Mouse (Mus musculus) megakaryocyte, embryonic 14.5 days (primary cell): ENCODE measurements at regions not wholly inside any gene's neighbourhood (a gene's known extent, or its start where the extent isn't known, plus 50 kb on each side); places are given as distances from the start of the nearest gene placed in this dataset.
A peak's percentile ranks its signal among the peaks of the same experiment; 100 is the strongest.

Experiments
- H3K27me3 ChIP-seq: replicated peaks from 2 replicates; pipeline ENCODE3; 2012; ENCODE audit warnings: inconsistent platforms
- H3K36me3 ChIP-seq: replicated peaks from 2 replicates; pipeline ENCODE3; 2012; ENCODE audit warnings: low read length, inconsistent platforms, mixed read lengths
- H3K4me1 ChIP-seq: 2 replicates; pipeline ENCODE4 v1.6.1; 2012; ENCODE audit warnings: inconsistent platforms
- H3K4me3 ChIP-seq: replicated peaks from 2 replicates; pipeline ENCODE3; 2012; ENCODE audit warnings: moderate library complexity, mild to moderate bottlenecking, inconsistent platforms
- H3K9me3 ChIP-seq: 2 replicates; pipeline ENCODE4 v1.6.1; 2012; ENCODE audit warnings: inconsistent platforms
- FLI1 ChIP-seq: IDR thresholded peaks from 2 replicates; pipeline ENCODE4 v1.6.1; 2012; ENCODE audit warnings: low read length, inconsistent platforms, mixed read lengths
- GATA1 ChIP-seq: IDR thresholded peaks from 3 replicates; pipeline ENCODE4 v1.6.1; 2012; ENCODE audit warnings: mixed read lengths, low read length, inconsistent platforms, borderline replicate concordance

DNA sequence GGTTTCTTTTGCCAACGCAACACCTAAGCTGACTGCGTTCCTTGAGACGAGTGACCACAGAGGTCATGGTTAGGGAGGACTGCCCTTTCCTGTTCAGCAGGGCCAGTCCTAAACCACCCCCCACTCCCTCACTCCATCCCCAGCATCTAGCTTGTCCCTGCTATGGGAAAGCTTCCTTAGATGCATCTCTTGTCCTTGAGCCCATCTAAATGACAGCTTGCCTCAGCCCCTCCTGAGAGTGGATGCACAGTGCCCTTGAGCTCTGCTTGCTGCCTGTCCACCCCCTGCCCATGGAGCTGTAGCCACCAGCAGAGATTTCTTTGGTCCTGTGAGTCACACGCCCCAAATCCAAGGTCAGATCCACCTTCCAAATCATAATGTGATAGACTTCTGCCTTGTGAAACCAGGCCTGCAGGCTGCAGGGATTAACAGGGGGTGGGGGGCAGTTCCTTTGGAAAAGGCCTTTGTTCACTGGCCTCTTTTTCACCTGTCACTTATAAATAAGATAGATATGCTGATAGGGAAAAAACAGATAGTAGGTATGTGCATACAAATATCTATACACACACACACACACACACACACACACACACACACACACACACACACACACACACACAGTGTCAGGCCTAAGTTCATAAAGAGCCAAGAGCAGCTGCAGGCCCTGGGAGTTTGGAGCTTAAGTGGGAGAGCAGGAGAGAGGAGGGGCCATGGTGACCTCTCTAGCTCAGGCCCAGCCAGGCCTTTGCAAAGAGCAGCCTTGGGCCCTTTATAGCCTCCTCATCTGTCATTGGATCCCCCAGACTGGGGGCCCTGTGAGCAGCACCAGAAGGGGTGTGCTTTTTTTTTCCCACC is 56.4 kb upstream of the Adra2c start:
- TF ChIP-seq FLI1: no peak
- TF ChIP-seq GATA1: no peak
- Histone ChIP-seq H3K27me3 (peaks cover 69% of the 10 kb centered on the region), H3K9me3 (peaks cover 5% of the 10 kb centered on the region), H3K4me1 (peaks cover 19% of the 10 kb centered on the region), H3K36me3 (no peaks in the 10 kb centered on the region), H3K4me3 (no peak overlapping the region)

DNA sequence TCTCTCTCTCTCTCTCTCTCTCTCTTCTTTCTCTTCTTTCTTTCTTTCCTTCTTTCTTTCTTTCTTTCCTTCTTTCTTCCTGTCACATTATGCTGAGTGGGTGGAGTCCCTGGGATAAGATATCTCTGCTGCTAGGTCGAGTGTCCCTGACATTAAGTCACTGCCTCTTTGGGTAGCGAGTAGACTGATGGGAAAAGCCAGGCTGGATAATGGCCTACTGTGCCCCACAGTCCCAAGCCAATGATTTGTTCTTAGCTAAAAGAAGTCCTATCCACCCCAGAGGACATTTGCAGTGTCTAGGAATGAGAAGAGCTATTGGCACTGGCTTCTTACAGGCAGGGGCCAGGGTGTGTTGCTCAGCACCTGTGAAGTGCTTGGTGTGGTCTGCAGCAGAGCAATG is 61.8 kb upstream of the Adra2c start:
- H3K36me3 ChIP-seq: no peaks in the 10 kb centered on the region
- peaks cover 88% of the 10 kb centered on the region for H3K27me3 ChIP-seq
- peaks cover 40% of the 10 kb centered on the region for H3K4me1 ChIP-seq
- no peaks in the 10 kb centered on the region for H3K9me3 ChIP-seq
- TF ChIP-seq GATA1 (no peak), FLI1 (no peak)
- no peak overlapping the region for H3K4me3 ChIP-seq

DNA sequence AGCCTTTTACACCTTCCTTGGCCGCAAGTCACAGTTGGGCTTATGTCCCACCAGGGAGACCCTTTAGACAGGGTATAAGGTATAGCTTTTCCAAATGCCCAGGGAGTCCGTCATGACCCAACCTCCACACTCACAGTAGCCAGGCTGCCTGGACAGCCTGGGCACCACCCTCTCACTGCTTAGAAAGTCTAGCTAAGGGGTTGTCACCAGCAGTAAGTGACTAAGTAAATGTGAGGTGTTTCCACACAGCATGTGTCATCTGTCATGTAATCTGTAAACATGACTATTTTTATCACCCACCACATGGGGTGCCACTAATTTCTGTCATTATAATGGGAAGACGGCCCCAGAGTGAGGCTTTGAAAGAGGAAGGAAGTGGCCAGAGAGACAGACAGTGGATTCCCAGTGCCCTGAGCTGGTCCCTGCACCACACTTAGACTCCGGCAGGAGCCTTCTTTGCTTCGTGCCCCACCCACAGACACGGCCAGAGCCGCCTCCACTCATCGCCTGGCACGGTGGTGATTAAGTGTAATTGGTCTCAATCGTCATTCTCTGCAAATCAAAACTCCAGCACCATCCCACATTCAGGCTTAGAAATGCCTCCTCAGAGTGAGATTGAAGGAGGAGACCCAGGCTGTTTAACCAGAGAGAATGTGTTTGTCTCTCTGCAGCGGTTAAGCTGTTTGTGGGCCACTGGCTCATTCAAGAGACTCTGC is 62.5 kb upstream of the Adra2c start:
- no peaks in the 10 kb centered on the region for H3K9me3 ChIP-seq
- H3K4me1 ChIP-seq: peaks cover 39% of the 10 kb centered on the region
- peak overlapping the region; percentile 26 for H3K4me3 ChIP-seq
- H3K36me3 ChIP-seq: no peaks in the 10 kb centered on the region
- peaks cover 86% of the 10 kb centered on the region for H3K27me3 ChIP-seq
- TF ChIP-seq GATA1 (no peak), FLI1 (no peak)

DNA sequence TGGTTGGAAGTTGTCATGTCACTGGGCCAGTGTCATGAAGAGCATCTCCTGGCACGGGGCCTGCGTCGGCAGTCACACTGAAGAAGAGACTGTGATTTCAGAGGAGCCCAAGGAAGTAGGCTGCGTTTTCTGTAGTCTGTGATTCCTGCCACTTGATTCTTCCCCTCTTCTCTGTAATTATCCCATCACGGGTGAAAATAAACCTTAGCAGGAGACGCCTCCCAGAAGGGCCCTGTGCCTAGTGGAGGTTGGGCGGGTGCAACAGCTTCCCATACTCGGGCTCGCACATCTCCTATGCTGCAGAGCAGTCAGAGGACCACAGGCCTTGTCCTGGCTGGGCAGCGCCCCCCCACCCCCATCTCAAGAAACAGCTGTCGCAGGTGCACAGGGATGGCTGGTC is 63.1 kb upstream of the Adra2c start:
- TF ChIP-seq GATA1: no peak
- no peak for TF ChIP-seq FLI1
- H3K9me3 ChIP-seq: no peaks in the 10 kb centered on the region
- no peaks in the 10 kb centered on the region for H3K36me3 ChIP-seq
- H3K4me1 ChIP-seq: peaks cover 39% of the 10 kb centered on the region
- peaks cover 86% of the 10 kb centered on the region for H3K27me3 ChIP-seq
- peak overlapping the region; percentile 26 for H3K4me3 ChIP-seq

DNA sequence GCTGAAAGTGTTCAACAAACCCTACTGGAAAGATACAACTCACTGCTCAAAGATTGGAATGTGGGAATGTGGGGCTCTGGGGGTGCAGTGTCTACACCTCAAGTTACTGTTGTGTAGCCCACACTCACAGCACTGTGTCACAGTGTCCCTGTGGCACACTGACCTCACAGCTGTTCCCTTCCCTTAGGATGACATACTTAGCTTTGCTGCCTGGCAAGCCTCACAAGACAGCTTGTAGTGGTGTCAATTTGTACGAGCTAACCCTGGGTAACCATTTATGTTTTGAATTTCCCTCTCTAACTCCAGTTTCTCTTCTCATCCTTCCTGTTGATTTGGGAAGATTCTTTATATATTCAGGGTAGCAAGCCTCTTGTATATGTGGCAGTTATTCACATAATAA is 68.8 kb upstream of the Adra2c start:
- H3K4me1 ChIP-seq: no peaks in the 10 kb centered on the region; the same call in 1 of the 2 replicates
- no peaks in the 10 kb centered on the region for H3K36me3 ChIP-seq
- H3K4me3 ChIP-seq: no peak overlapping the region
- TF ChIP-seq GATA1 (no peak), FLI1 (no peak)
- H3K9me3 ChIP-seq: peaks cover 7% of the 10 kb centered on the region
- H3K27me3 ChIP-seq: peaks cover 82% of the 10 kb centered on the region

DNA sequence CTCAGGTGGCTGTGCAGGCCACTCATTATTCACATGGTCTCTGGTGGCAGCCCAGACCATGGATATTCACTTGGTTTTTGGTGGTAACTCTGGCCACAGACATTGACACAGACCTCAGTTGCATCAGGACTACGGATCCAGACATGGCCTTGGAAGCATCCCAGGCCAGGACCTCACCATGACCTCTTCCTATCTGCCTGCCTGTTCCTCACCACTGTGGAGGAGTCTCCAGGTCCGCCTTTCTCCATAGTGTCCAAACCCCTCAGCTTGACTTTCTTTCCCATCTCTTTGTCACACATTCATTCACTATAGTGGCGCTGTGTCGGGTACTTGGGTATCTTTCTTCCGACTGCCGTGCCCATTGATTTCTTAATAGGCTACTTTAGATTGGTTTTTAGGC is 74.1 kb upstream of the Adra2c start:
- Histone ChIP-seq H3K4me3 (no peak overlapping the region), H3K4me1 (no peaks in the 10 kb centered on the region; the same call in 1 of the 2 replicates), H3K36me3 (no peaks in the 10 kb centered on the region), H3K27me3 (peaks cover 82% of the 10 kb centered on the region), H3K9me3 (peaks cover 14% of the 10 kb centered on the region)
- TF ChIP-seq FLI1 (no peak), GATA1 (no peak)

DNA sequence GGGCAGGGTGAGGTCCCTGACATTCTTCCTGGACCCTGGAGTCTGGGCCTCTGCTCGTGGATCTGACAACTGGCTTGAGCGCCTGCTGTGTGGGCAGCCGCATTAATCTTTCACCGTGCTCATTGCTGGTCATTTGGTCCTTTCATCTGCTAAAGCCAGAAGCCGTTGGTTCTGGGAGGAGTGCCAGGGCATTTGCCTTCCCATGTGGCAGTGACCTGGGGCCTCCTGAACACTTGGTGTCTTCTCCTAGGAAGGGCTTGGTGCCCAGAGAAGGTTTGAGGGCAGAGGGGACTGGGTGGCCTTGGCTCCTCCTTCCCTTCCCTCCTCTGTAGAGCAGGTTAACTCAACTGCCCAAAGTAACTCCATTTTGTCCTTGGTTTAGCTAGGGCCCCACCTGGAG is 79.7 kb upstream of the Adra2c start:
- Histone ChIP-seq H3K4me1 (peaks cover 24% of the 10 kb centered on the region), H3K27me3 (peaks cover 84% of the 10 kb centered on the region), H3K9me3 (no peaks in the 10 kb centered on the region), H3K36me3 (no peaks in the 10 kb centered on the region), H3K4me3 (no peak overlapping the region)
- TF ChIP-seq FLI1: no peak

DNA sequence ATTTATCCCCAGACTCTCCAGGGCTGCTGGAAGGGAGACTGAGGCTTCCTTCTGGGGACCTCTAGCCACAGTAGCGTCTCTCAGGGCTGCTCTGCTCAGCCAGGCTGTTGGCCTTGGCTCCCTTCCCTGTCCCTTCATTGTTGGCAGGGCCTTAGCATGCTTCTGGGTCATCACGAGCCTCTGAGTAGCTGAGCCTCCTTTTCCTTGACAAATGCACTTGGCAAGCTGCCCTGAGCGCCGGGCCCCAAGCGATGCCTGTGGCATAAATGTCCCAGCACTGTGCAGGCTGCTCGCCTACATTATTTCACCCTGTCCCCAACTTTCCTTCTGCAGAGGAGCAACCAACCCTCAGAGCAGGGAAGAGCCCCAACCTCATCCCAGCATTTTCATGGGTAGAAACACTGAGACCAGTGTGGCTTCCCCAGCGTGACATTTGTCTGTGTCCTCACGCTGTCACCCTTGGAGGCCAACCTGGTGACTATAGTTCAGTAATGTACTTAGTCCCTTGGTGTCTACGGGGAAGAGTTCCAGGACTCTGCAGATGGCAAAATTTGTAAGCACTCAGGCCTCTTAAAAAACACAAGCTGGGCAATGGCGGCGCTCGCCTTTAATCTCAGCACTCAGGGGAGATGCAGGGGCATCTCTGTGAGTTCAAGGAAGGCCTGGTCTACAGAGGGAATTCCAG is 83.7 kb upstream of the Lrpap1 start:
- Histone ChIP-seq H3K9me3 (no peaks in the 10 kb centered on the region), H3K4me1 (peaks cover 13% of the 10 kb centered on the region), H3K4me3 (no peak overlapping the region), H3K36me3 (no peaks in the 10 kb centered on the region), H3K27me3 (peaks cover 91% of the 10 kb centered on the region)
- TF ChIP-seq GATA1 (no peak), FLI1 (no peak)

DNA sequence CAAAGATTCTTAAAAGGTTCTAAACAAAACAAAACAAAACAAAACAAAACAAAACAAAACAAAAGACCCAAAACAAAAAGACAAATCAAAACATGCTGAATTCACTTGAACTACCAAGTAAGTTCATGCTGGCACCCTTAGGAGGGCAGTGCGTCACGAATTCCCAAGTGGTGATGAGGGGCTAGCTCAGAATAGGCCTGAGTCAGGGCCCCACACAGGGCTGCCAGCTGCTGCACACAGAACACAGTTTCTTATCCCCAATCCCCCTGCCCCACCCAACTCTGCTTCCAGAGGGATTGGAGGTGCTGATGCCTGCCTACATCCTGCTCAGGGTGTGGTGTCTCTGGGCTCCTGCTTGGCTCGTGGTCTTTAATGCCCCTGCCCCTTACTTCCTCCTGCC is 80.3 kb upstream of the Lrpap1 start:
- TF ChIP-seq FLI1 (no peak), GATA1 (no peak)
- H3K4me1 ChIP-seq: peaks cover 4% of the 10 kb centered on the region; the same call in 1 of the 2 replicates
- H3K27me3 ChIP-seq: peaks cover 89% of the 10 kb centered on the region
- no peak overlapping the region for H3K4me3 ChIP-seq
- no peaks in the 10 kb centered on the region for H3K36me3 ChIP-seq
- H3K9me3 ChIP-seq: peaks cover 10% of the 10 kb centered on the region

DNA sequence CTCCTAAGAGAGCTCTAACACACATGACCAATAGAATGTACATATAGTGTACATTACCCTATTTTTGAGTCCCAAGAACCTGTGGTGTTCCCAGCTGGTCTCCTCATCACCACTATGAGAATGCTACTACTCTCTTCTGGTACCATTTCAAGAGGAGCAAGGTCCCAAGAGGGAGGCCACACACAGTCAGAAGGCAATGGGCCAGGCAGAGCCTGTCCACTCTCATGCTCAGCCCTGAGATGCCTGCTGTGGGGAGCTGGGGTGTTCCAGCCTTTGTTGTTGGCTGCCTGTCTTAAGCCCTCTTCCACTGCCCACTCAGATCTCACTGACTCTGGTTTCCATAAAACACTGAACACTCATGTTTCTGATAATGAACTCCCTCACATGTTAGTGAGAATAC is 79.7 kb upstream of the Lrpap1 start:
- no peaks in the 10 kb centered on the region for H3K36me3 ChIP-seq
- TF ChIP-seq FLI1 (no peak), GATA1 (no peak)
- peaks cover 10% of the 10 kb centered on the region for H3K9me3 ChIP-seq
- no peak overlapping the region for H3K4me3 ChIP-seq
- H3K27me3 ChIP-seq: peaks cover 86% of the 10 kb centered on the region
- peaks cover 4% of the 10 kb centered on the region; the same call in 1 of the 2 replicates for H3K4me1 ChIP-seq
